Mouse (Mus musculus): ENCODE results near the gene Swsap1.

The Swsap1 gene

DNA sequence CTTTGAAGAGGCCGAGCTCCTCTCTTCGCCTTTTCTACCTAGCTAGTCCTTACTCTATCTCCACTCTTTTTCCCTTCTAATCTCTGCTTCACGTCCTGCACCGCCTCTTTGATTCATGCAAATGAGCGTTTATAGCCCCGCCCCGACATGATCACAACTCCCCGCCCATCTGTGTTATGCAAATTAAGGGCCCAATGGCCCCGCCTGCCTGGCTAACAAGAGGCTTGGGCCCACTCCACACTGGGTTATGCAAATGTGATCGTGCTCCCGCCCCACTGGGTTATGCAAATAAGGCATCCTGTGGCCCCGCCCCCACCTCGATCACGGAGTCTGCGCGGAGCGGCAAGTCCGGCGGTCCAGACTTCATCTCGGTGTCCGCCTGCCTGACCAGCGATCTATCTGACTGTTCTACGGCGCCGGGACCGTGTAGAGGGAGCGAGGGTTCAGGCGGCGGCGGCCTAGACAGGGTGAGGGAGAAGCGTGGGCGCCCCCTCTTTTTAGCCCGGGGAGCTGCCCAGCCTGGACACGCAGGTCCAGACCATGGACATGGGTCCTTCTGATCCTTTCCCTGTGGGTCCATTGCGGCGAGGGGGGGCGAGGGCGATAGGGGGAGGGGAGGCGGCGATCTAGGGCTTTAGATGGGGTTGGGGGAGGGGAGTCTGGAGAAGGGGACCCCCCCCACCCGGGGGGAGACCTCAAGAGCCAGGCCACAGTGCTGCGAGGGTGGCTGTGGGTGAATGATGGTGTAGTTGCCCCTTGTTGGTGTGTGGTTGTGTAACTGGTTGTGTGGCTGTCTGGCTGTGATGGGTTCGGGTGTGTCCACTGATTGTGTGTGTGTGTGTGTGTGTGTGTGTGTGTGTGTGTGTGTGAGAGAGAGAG, 18.6 kb upstream of the Swsap1 start, which contains the start of gene Plppr2:
Gene Plppr2, plus strand, starts transcription at position 342 of the 879 bp plus-strand sequence.
- DNase-seq, result peak; percentile 99

DNA sequence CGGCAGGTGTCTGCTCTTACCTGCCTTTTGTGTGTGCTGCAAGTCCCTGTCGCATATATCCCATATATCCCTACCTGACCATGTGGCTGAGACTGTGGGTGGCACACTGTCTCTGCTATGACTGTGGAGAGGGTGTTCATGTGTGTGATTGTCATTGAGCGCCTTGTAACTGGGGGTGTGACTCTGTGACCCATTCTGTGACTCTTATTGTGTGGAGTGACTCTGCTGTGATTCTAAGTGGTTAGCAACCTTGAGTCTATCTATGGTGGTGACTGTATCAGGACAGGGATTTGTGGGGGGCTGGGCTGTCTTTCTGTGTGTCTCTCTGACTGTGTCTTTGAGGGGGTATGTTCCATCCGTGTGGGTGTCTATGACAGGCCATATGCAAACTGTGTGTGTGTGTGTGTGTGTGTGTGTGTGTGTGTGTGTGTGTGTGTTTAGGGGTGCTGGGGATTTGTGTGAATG, 17.8 kb upstream of the Swsap1 start:
- peak; percentile 70 for DNase-seq

DNA sequence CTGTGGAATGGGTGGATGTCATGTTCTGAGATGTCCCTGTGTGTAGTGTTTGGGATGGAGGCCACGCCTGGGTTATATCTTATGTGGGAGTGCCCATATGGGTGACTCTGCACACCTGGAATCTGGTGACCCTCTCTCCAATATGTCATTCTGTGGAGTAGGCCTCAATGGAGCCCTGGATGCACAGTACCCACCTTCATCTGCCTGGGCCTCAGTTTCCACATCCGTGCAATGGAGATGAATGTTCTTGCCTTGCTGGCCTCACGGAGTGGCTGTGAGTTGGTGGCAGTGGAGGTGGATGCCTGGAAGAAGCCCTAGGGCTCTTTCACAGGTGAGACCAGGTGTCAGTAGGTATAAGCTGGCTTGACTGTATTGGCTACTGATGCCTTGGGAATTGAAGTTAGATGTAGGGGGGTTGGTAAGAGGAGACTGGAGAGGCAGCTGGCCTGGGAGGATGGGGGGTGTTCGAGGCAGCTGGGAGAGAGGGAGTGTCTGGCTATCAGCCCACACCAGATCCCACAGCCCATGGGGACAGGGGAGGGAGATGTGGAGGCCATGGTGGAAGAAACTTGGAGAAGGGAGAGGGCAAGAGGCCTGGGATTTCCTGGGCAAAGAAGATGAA, 17.2 kb upstream of the Swsap1 start:
- DNase-seq, result no peak

GRCm38 (mm10) chr9:21943046-21943445, 12.5 kb upstream of the Swsap1 start:
- DNase-seq, result no peak

DNA sequence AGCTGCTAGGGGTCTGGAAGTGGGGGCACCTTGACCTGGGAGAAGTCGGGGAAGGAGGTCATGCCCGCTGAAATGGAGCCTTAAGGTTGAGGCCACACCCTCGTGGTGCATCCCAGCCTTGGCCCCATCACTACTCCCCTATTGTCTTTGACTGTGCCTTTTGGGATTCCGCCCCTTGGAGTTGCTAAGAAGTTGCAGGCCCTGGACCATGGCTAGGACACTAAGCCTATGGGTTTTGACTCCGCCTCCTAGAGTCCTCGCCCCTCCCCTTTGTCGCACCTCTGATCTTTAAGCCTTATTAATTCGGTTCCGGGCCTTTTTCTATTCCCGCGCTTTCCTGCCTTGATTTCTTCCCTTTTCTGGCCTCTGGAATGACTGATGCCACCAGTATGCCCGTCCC, 11.9 kb upstream of the Swsap1 start:
- no peak for DNase-seq

DNA sequence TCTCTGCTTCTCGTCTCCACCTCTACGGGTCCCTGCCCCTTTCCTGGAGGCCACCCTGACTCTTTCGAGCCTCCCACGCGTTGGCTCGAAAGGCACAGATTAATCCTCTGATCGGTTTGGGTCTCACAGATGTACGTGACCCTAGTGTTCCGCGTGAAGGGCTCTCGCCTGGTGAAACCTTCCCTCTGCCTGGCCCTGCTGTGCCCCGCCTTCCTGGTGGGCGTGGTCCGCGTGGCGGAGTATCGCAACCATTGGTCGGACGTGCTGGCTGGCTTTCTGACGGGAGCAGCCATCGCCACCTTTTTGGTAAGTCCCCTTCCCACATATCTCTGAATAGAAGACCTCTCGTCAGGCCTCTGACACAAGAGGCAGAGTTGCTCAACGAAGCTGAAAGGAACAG, 11.3 kb upstream of the Swsap1 start:
- DNase-seq, result no peak

GRCm38 (mm10) chr9:21947540-21948130, 7.9 kb upstream of the Swsap1 start:
- DNase-seq, result no peak

DNA sequence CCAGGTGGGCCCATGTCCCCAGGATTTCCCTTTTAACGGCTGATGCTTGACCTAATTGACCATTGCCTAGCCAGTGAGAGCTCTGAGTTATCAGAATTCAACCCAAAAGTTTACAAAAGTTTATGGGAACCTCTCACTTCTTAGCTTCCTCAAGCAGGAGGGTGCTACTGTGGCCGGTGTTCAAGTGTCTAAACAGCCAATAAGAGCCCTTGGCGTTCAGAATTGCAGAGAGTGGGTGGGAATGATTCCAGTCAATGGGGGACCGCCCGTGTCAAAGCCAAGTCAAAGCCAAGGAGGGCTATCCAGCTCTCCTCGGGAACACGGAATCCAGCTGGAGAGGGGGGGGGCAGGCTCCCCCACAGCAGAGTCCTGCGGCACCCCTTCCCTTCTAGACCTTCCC, 7.4 kb upstream of the Swsap1 start:
- DNase-seq, result no peak

DNA sequence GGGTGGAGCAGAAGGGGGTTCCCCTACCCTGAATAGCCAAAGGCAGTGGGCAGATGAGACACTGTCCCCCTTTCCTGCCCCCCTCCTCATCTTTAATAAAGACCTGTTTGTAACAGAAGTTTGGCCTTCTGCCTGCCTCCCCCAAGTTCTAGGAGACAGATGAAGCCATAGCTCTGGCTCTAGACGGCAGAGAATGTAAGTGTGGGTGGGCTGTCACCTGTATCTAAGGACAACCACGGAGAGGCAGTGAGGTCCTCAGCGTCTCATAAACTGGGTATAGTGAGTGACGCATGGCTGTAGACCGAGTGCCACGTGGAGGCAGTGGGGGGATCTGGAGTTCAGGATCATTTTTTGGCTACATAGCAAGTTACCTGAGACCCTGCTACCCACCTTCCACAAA, 6.8 kb upstream of the Swsap1 start:
- peak; percentile 72 for DNase-seq

DNA sequence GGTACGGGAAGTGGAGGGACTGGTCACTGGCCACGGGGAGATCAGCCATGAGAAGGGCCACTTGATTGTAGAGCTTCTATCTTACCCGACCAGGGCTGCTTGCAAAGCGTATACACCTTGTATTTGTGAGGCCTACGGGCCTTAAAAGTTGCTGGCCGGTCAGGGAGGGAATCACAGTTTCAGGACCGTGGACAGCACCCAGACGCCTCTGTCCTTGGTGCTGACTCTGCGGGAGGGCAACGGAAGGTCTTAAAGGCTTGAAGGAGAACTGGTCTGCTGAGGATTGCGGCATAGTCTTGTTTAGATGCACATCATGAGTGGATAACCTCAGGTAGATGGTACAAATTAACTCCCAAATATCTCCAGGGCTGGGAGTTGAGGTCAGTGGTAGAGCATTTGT, 5.2 kb upstream of the Swsap1 start:
- no peak for DNase-seq

DNA sequence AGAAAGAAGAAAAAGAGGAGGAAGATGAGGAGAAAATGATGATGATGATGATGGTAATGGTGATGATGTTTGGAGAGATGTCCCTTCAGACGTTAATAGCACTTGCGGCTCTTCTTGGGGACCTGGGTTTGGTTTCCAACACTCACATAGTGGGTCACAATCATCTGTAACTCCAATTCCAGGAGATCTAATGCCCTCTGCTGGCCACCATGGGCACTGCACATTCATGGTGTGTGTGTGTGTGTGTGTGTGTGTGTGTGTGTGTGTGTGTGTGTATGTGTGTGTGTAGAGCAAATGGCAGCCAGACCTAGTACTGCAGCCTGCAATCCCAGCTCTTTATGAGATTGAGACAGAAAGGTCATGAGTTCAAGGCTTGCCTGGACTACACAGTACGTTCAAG, 3.6 kb upstream of the Swsap1 start:
- DNase-seq, result no peak

- DNase-seq, result peak; percentile 80
Measured at GRCm38 (mm10) chr9:21953600-21953999, 2.0 kb upstream of the Swsap1 start.

GRCm38 (mm10) chr9:21954635-21955034, 920 bp upstream of the Swsap1 start:
- no peak for DNase-seq

DNA sequence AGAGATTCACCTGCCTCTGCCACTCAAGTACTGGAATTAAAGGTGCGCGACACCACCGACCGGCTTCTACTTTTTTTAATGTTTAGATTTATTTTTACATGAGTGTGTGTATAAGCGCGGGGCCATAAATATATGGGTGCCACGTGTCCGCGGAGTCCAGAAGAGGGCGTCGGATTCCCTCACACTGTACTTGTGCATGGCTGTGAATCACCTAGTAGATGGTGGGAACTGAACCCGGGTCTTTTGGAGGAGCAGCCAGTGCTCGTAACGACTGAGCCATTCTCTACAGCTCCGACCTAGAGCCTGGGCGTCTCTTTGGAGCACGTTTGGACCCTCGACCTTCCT, 358 bp upstream of the Swsap1 start:
- no peak for DNase-seq

DNA sequence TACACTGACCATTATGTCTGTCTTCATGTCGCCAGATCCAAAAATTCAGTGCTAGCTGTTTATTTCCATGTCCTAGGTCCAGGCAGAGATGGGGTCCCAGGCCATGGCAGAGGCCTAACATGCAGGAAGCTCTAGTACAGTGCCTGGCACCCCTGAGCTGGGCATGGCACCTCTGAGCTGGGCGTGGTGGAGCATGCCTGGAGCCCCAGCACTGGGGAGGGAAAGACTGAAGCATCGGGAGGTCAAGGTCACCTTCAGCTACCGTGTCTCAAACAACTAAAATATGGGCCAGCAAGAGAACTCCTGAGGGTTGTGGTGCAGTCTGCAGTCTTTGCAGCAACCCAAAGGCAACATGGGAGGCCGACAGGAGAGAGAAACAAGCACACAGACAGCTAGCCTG, 2.8 kb downstream of the Swsap1 start:
- DNase-seq, result no peak

DNA sequence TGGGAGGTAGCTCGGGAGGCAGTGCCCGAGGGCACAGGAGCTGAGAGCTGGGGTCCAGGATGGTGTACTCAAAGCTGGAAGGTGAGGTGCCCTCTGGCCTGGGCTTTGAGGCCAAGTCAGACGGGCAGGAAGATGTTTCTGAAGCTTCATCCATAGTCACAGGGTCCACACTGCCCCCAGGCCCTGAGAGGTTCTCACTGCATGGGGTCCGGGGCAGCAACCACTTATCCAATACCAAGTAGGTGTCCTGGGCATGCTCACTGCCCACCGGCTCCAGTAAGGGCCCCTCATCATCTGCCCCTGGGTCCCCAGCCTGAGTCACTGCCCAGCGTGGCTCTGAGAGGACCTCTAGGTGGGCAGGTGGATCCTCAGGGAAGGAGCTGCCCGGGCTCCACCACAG, 3.7 kb downstream of the Swsap1 start:
- DNase-seq, result no peak

GRCm38 (mm10) chr9:21960135-21960534, 4.6 kb downstream of the Swsap1 start:
- DNase-seq, result no peak

DNA sequence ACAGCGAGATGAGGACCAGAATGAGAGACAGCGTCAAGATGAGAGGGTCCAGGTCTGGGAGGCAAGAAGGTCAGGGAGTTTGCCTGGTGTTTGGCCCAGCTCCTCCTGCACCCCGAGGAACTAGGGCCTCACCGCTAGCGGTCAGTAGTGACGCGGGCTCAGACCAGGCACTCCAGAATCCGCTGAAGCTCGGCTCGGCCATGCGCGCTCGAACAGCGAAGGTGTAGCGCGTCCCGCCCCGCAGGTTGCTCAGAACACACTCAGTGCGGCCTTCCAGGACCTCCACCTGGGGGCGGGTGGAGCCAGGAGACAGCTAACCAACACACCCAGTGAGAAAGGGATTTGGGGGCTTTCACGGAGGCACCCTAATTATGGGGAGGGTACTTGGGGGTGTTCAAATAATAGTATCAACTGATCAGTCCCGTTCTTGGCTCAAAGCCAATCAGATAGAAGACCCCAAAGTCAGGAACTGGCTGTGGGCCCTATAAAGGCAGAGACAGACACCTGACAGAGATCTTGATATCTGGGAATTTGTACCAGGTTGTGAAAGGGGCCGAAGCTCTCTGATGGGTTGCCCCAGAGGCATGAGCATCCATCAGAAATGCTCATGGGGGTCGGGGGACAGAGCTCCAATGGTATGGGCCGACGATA, 5.1 kb downstream of the Swsap1 start:
- DNase-seq, result no peak

GRCm38 (mm10) chr9:21961366-21961980, 5.9 kb downstream of the Swsap1 start:
- no peak for DNase-seq

DNA sequence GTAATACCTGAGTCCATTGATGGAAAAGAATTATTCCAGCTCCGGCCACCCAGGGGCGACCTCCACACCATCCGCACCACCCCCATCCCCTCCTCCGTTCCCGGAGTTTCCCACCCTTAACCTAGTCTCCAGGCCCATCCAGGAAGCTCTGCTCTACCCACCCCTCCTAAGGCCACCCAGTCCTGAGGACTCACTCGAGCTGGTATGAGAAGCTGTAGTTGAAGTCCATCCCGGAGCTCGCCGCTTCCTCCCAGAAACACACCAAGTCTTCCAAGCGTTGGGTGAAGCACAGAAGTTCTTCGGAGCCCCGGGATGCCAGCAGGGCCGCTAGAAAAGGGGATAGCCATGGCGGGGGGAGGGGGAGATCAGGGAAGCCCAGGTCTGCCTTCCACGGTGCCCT, 6.5 kb downstream of the Swsap1 start:
- DNase-seq, result no peak

DNA sequence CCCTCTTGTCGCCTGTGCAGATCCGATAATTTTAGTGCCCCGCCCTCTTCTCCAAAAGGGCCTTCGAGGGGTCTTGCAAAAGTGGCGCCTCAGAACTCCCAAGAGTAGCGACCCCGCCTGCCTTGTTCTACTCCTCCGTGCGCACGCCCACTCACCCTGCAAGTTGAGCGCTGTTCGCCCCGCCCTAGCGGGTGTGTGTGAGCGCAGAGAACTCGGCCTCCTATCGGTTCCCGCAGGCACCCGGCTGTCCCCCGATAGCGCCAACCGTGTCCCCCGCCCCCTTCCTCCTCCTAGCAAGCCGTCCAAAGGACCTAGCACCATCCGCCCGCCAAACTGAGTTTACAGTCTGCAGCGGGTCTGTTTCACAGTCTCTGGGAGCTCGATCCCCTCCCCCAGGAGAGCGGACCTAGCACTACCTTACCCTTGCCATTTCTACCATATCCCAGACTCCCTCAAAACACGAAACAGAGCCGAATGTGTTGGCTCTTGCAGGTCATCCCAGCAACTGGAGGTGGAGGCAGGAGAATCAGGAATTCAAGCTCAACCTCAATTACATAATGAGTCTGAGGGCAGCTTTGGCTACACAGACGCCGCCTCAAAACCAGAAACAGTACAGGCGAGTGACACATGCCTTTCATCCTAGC, 7.0 kb downstream of the Swsap1 start:
- DNase-seq, result peak; percentile 87

GRCm38 (mm10) chr9:21963417-21963816, 7.9 kb downstream of the Swsap1 start, which contains the start of gene Epor:
TSS of gene Epor (minus strand) at chr9:21963506.
- DNase-seq, result no peak

Measured in layer of hippocampus, adult 9-11 months (tissue).